Mouse (Mus musculus): Measurements from ENCODE around the gene Rgl2.
"Not testable (repeated sequence)": the region's sequence is repeated elsewhere in the genome, so short reads cannot be mapped to it uniquely, and the experiment has no call there.

DNA sequence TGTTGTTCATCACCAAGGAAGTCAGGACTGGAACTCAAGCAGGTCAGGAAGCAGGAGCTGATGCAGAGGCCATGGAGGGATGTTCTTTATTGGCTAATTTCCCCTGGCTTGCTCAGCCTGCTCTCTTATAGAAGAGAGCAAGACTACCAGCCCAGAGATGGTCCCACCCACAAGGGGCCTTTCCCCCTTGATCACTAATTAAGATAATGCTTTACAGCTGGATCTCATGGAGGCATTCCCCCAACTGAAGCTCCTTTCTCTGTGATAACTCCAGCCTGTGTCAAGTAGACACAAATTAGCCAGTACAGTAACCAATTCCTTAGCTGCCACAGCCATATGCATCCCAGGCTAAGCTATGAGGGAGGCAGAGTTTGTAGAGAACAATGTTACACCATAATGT lies 41.1 kb upstream of the Rgl2 start:
- TF ChIP-seq CTCF (IDR thresholded peaks at IDR 0.05; ENCODE audit: borderline replicate concordance, insufficient read depth, low read depth, low read length); POLR2A (IDR thresholded peaks at IDR 0.05; ENCODE audit: borderline replicate concordance, insufficient read depth, low read length): not testable (repeated sequence)

Measured in cerebellum, adult 2 months (tissue).